Mouse (Mus musculus): ENCODE data around the gene Gm20075. TPM values are rescaled to one million over a fixed set of nuclear protein-coding genes. Genes with fewer than 3 reads are reported as not detected.

The Gm20075 gene
- polyA plus RNA-seq, 1 experiment from 2014 or later, result 24.9 TPM

DNA sequence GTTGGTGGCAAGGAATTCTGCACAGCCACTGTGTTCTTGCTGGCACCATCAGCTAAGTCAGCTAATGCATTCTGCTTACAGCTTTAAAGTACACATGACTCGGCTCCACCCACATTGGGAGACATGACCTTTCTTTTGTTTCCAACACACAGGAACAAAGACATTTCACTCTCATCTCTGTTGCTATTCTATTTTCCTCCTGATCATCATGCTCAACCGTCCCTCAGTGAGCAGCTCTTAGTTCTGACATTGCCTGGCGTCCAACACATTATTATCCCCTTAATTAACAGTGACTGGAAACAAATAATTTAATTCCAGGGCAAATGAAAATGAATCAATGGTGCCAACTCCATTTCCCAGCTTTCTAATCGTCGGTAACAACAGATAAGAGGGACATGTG lies 35.8 kb downstream of the Gm20075 start:
- Histone ChIP-seq H3K9ac (replicated peaks) (no peak overlapping the region), H3K27me3 (replicated peaks) (no peaks in the 10 kb centered on the region), H3K9me3 (replicated peaks) (no peaks in the 10 kb centered on the region), H3K4me1 (no peaks in the 10 kb centered on the region), H3K27ac (replicated peaks) (no peak overlapping the region), H3K36me3 (0 out of 2 replicates have a peak, but pooled peaks cover 2% of the 10 kb centered on the region), H3K4me2 (no peak overlapping the region), H3K4me3 (replicated peaks) (no peak overlapping the region)
- no peak for ATAC-seq (ENCODE audit: low FRiP score)
- WGBS, result 33% methylated on average over 5 of the region's 5 CpGs

DNA sequence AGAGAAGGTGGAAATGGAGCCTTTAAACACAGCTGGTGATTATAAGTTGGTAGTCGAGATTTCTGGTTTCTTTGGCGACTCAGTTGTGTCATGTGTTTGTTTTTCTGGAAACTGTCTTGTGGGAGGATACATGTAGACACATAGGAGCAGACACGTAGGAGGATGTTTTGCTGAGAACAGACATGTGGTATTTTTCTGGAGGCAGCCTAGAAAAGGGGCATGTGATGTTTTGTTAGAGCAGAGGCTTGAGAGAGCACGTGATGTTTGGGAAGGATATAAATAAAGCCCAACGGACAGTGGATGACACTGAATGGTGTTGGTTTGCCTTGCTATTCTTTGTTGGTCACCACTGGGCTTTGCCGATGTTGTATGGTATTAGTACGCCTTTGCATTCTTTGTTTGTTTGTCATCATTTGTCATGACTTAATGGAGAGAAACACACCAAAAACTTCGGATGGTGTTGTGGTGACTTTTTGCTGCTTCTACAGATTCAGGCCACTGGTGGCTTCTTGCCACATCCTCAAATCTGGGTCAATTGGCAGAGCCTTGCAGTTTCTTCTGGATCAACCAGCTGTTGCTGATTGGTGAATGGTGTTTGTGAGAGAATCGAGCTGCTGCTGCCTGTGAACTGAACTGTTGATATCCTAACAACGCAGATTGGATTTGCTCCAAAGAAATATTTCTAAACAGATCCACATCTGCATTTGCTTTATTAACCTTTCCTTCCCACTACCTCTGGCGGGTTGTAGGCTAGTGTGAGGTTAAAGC lies 40.7 kb downstream of the Gm20075 start:
- no peak overlapping the region for H3K27ac ChIP-seq (replicated peaks)
- no peaks in the 10 kb centered on the region for H3K9me3 ChIP-seq (replicated peaks)
- H3K4me2 ChIP-seq, result no peak overlapping the region
- no peaks in the 10 kb centered on the region for H3K36me3 ChIP-seq
- no peak overlapping the region for H3K9ac ChIP-seq (replicated peaks)
- H3K27me3 ChIP-seq (replicated peaks), result no peaks in the 10 kb centered on the region
- no peak overlapping the region for H3K4me3 ChIP-seq (replicated peaks)
- ATAC-seq (ENCODE audit: low FRiP score), result no peak
- H3K4me1 ChIP-seq, result no peaks in the 10 kb centered on the region
- 79% methylated on average over 11 of the region's 11 CpGs for WGBS

DNA sequence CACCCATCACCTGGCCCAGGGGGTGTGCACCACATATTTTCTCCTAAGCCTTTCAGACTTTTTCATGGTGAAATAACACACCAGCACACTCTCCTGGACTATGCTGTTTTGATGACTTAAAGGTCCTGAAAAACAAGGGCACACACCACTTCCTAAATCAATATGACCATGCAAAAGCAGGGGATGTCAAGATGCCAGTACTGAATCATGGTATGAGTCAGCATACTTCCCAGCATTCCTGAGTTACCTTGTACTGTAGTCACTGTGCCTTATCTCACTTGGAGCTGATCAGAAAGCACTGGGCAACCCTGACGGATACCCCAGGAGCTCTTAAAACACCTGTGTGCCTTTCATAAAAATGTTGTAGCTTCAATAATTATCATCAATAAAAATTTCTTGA lies 41.6 kb downstream of the Gm20075 start:
- Histone ChIP-seq H3K4me3 (replicated peaks) (no peak overlapping the region), H3K9ac (replicated peaks) (no peak overlapping the region), H3K4me2 (no peak overlapping the region), H3K4me1 (no peaks in the 10 kb centered on the region), H3K27ac (replicated peaks) (no peak overlapping the region), H3K9me3 (replicated peaks) (no peaks in the 10 kb centered on the region), H3K27me3 (replicated peaks) (no peaks in the 10 kb centered on the region), H3K36me3 (no peaks in the 10 kb centered on the region)
- ATAC-seq (ENCODE audit: low FRiP score), result no peak
- WGBS, result 89% methylated on average over 1 of the region's 1 CpGs

- no peak overlapping the region for H3K4me2 ChIP-seq
- H3K27ac ChIP-seq (replicated peaks), result no peak overlapping the region
- H3K36me3 ChIP-seq, result peaks cover 12% of the 10 kb centered on the region; the same call in 1 of the 2 replicates
- 64% methylated on average over 19 of the region's 19 CpGs for WGBS
- no peaks in the 10 kb centered on the region for H3K4me1 ChIP-seq
- H3K9me3 ChIP-seq (replicated peaks), result no peaks in the 10 kb centered on the region
- H3K27me3 ChIP-seq (replicated peaks), result no peaks in the 10 kb centered on the region
- no peak overlapping the region for H3K4me3 ChIP-seq (replicated peaks)
- peak; percentile 50 for ATAC-seq (ENCODE audit: low FRiP score)
- no peak overlapping the region for H3K9ac ChIP-seq (replicated peaks)
Measured at GRCm38 (mm10) chr13:96030368-96031223, 50.6 kb downstream of the Gm20075 start.

Other genes starting within 250 kb of the Gm20075 start
- gene Iqgap2, start 189.5 kb downstream of the Gm20075 start, polyA plus RNA-seq (2015; fragmentation: Nextera tagmentation; extraction: Ambion mirVana), result 1.9 and 6.0 TPM in 2 replicates
- gene Gm17190, start 678 bp upstream of the Gm20075 start, polyA plus RNA-seq (2015; fragmentation: Nextera tagmentation; extraction: Ambion mirVana), result 0.22 and 0.52 TPM in 2 replicates
- gene Sv2c, start 51.2 kb upstream of the Gm20075 start, polyA plus RNA-seq (2015; fragmentation: Nextera tagmentation; extraction: Ambion mirVana), result 42.8 and 43.6 TPM in 2 replicates